Mouse (Mus musculus) erythroblast, adult 5-6 weeks (primary cell): ENCODE results near the gene Sos1. TPM values are rescaled to one million over a fixed set of nuclear protein-coding genes. Genes with fewer than 3 reads are reported as not detected.
"Not testable (repeated sequence)": the region's sequence is repeated elsewhere in the genome, so short reads cannot be mapped to it uniquely, and the experiment has no call there.

Experiments
- ATAC-seq: replicated peaks from 2 replicates; pipeline ENCODE4 v1.8.0; 2016; ENCODE audit warnings: moderate number of reproducible peaks, mild to moderate bottlenecking, moderate TSS enrichment, inconsistent platforms; ENCODE audit not compliant: poor library complexity, low FRiP score, severe bottlenecking
- total RNA-seq, 2 experiments: library from RNA; stranded (forward) in 1 of 2; stranded (reverse) in 1 of 2; fragments of 150-400 nt in 1 of 2; fragments of 200-764, 138-1000 nt in 1 of 2; gene quantifications; 2 replicates each; pipeline versions ENCODE4 v1.2.3 to v1.2.4; 2015 to 2017; ENCODE audit warnings: low replicate concordance in 2 of 2

Gene Sos1
- total RNA-seq, 2 experiments from 2014 or later, result 4.1 to 6.5 TPM

- no peak for ATAC-seq
These were observed 48.3 kb downstream of the Sos1 start for GRCm38 (mm10) chr17:80431997-80432396.

- ATAC-seq, result no peak
These were observed 52.3 kb downstream of the Sos1 start for GRCm38 (mm10) chr17:80427966-80428365.

GRCm38 (mm10) chr17:80426901-80427300 is 53.4 kb downstream of the Sos1 start:
- ATAC-seq, result no peak

GRCm38 (mm10) chr17:80426171-80426570 is 54.1 kb downstream of the Sos1 start:
- no peak for ATAC-seq

- ATAC-seq, result no peak
These were observed 59.3 kb downstream of the Sos1 start for GRCm38 (mm10) chr17:80420998-80421397.

GRCm38 (mm10) chr17:80418572-80419210 is 61.6 kb downstream of the Sos1 start:
- no peak for ATAC-seq

- ATAC-seq, result no peak
These were observed 69.1 kb downstream of the Sos1 start for GRCm38 (mm10) chr17:80411182-80411581.

- no peak for ATAC-seq
These were observed 82.0 kb downstream of the Sos1 start for GRCm38 (mm10) chr17:80398243-80398642.

- ATAC-seq, result peak; percentile 84
These were observed 88.5 kb downstream of the Sos1 start for GRCm38 (mm10) chr17:80391423-80392403.

GRCm38 (mm10) chr17:80390024-80390423 is 90.2 kb downstream of the Sos1 start:
- ATAC-seq, result no peak

- no peak for ATAC-seq
These were observed 94.6 kb downstream of the Sos1 start for GRCm38 (mm10) chr17:80385671-80386070.

- not testable (repeated sequence) for ATAC-seq
These were observed 101.9 kb downstream of the Sos1 start for GRCm38 (mm10) chr17:80378386-80378785.

- no peak for ATAC-seq
These were observed 106.5 kb downstream of the Sos1 start for GRCm38 (mm10) chr17:80373726-80374096.

GRCm38 (mm10) chr17:80372989-80373725 is 107.1 kb downstream of the Sos1 start, which contains the start of gene Gm10190:
Gene Gm10190 (minus strand): TSS chr17:80373541.
- peak; percentile 78 for ATAC-seq

- no peak for ATAC-seq
These were observed 111.6 kb downstream of the Sos1 start for GRCm38 (mm10) chr17:80368606-80369005.

- ATAC-seq, result no peak
These were observed 113.0 kb downstream of the Sos1 start for GRCm38 (mm10) chr17:80367276-80367675.

GRCm38 (mm10) chr17:80360245-80360644 is 120.0 kb downstream of the Sos1 start:
- no peak for ATAC-seq

- ATAC-seq, result no peak
These were observed 133.0 kb downstream of the Sos1 start for GRCm38 (mm10) chr17:80347234-80347633.

GRCm38 (mm10) chr17:80346591-80347125 is 133.6 kb downstream of the Sos1 start:
- ATAC-seq, result no peak

- no peak for ATAC-seq
These were observed 135.0 kb downstream of the Sos1 start for GRCm38 (mm10) chr17:80345277-80345676.
